Mouse (Mus musculus): Measurements from ENCODE around the gene Akap6.

The Akap6 gene

DNA sequence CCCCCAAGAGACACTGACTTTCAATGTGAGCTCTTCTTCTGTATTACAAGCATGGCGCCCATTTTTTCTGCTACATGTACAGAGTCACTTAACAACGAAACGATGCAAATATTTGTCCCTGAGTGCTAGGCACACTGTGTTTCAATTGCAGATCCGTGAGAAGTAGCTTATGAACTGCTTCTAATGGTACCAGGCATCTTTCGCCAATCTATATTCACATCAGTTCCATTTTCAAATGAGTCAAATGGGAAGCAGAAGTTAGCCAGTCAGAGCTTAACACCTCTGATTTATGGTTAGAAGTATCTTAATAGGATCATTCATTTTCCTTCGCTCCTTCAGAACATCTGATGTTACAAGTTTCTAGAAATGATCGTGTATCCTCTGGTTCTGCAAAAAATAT, 492.3 kb downstream of the Akap6 start:
- DNase-seq, result no peak

DNA sequence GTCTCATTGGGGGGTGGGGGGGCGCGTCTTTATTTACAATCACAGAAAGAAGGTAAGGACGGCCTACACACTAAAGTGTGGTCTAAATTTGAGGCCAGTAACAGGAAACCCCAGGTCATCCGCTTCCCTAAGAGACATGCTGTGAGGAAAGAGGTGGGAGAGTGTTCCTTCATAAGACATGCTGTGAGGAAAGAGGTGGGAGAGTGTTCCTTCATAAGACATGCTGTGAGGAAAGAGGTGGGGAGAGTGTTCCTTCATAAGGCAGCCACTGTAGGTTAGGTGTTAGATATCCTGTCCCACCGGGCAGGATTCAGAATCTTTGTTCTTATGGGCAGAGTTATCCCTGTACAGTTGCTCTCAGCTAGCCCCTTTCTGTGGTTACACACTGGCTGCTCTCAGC, 494.5 kb downstream of the Akap6 start:
- no peak for DNase-seq
